Mouse (Mus musculus) megakaryocyte, embryonic 14.5 days (primary cell): Measurements from ENCODE around the gene Rassf8. TPM values are rescaled to one million over a fixed set of nuclear protein-coding genes. Genes with fewer than 3 reads are reported as not detected.

Experiments used
- H3K27me3 ChIP-seq: replicated peaks from 2 replicates; pipeline ENCODE3; 2012; ENCODE audit warnings: inconsistent platforms
- H3K36me3 ChIP-seq: replicated peaks from 2 replicates; pipeline ENCODE3; 2012; ENCODE audit warnings: low read length, inconsistent platforms, mixed read lengths
- H3K4me1 ChIP-seq: 2 replicates; pipeline ENCODE4 v1.6.1; 2012; ENCODE audit warnings: inconsistent platforms
- H3K4me3 ChIP-seq: replicated peaks from 2 replicates; pipeline ENCODE3; 2012; ENCODE audit warnings: moderate library complexity, mild to moderate bottlenecking, inconsistent platforms
- H3K9me3 ChIP-seq: 2 replicates; pipeline ENCODE4 v1.6.1; 2012; ENCODE audit warnings: inconsistent platforms
- FLI1 ChIP-seq: IDR thresholded peaks from 2 replicates; pipeline ENCODE4 v1.6.1; 2012; ENCODE audit warnings: low read length, inconsistent platforms, mixed read lengths
- GATA1 ChIP-seq: IDR thresholded peaks from 3 replicates; pipeline ENCODE4 v1.6.1; 2012; ENCODE audit warnings: mixed read lengths, low read length, inconsistent platforms, borderline replicate concordance
- polyA plus RNA-seq: library from polyadenylated mRNA; stranded (reverse); fragments of >175 nt; gene quantifications from 2 replicates; pipeline ENCODE4 v1.2.3, GENCODE M21; 2012; ENCODE audit warnings: low replicate concordance; ENCODE audit not compliant: insufficient read depth

Gene Rassf8
- polyA plus RNA-seq, 1 experiment = 0.77 TPM

DNA sequence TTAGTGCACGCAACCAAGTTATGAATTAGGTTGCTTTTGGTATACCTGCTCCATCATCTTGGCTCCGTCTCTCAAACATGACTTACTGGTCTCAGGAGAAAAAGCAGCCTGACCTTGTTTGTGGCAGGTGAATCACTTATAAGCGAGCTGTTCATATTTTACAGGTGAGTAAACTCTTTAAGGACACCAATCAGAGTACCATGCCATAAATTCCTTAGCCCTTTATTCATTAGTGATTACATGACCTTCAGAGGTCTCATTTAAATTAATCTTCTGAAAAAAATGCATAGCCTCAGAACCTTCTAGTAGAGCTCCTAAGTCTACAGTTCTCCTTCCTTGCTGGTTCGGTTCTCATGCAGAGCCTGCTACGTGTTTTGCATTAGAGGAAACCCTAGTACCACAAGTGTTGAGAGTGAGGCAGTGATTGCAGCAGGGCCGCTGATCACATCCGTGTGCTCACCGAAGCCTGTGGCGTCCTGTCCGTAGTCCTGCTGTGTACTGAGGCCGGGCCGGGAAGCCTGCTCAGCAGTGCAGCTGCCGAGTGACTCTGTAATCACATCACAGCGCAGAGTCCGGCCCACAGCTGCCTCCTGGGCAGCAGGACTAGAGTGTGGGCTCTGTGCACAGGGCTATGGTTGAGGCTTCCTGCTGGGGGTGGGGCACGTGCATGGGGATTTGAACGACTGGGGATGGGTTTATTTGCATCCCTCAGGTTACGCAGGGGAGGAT lies 23.9 kb downstream of the Rassf8 start:
- H3K27me3 ChIP-seq = peaks cover 15% of the 10 kb centered on the region
- H3K4me1 ChIP-seq = no peaks in the 10 kb centered on the region
- peak overlapping the region; percentile 5 for H3K4me3 ChIP-seq
- TF ChIP-seq GATA1 (no peak), FLI1 (no peak)
- H3K36me3 ChIP-seq = no peaks in the 10 kb centered on the region
- H3K9me3 ChIP-seq = no peaks in the 10 kb centered on the region

DNA sequence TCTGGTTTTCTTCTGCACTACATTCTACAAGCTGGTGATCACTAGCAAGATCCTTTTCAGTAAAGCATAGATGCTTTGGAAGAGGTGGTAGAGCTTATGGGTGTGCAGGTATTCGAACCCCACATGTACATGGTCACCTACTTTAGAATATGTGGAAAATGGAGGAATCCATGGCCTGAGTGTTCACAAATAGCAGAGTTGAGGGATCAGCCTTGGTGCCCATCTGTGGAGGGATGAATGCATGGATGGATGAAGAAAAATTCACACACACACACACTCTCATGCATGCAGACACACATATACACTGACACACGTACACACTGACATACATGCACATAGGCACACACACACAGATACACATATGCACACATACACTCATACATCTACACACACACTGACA lies 27.9 kb downstream of the Rassf8 start:
- no peaks in the 10 kb centered on the region for H3K4me1 ChIP-seq
- no peak for TF ChIP-seq FLI1
- no peak for TF ChIP-seq GATA1
- peak overlapping the region; percentile 34 for H3K4me3 ChIP-seq
- no peaks in the 10 kb centered on the region for H3K9me3 ChIP-seq
- no peaks in the 10 kb centered on the region for H3K36me3 ChIP-seq
- peaks cover 13% of the 10 kb centered on the region for H3K27me3 ChIP-seq

DNA sequence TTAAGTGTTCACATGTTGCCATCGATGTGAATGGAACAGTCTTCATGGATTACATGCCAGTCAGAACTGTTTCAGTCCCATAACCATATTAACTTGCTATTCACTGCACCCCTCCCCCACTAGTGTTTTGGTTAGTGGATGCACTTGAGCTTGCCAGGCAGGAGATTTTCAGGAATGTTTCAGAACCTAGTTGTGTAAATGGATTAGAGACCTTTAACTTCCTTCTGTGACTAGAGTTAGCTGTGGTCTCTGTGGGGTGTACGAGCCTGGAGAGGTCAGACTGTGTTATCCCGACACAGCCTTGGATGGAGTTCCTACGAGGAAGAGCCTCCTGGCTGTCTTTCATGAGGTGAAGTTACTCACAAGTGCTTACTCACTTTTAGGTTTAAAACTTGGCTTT lies 29.7 kb downstream of the Rassf8 start:
- Histone ChIP-seq H3K9me3 (no peaks in the 10 kb centered on the region), H3K36me3 (no peaks in the 10 kb centered on the region), H3K27me3 (peaks cover 6% of the 10 kb centered on the region), H3K4me3 (no peak overlapping the region), H3K4me1 (no peaks in the 10 kb centered on the region)
- no peak for TF ChIP-seq FLI1
- no peak for TF ChIP-seq GATA1

DNA sequence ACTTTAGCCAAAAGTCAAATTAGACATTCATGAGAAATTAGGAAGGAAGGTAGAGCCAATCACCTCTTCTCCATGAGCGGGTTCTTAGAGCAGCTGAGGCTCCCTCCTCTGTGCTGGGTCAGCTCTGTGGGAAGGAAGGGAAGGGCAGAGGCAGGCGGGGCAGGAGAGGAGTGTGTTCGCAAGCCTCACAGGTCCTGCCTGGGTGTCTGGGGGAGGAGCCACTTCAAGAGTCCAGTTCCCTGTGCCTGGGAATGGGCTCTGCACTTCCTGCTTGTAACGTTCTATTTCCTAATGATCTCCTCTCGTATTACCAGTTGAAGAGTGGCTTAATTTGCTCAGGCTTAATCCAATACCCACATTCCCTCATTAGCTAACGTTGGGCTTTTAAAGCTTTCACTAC lies 32.8 kb downstream of the Rassf8 start:
- Histone ChIP-seq H3K36me3 (no peaks in the 10 kb centered on the region), H3K27me3 (peaks cover 6% of the 10 kb centered on the region), H3K9me3 (0 out of 2 replicates have a peak, but pooled peaks cover 2% of the 10 kb centered on the region), H3K4me3 (no peak overlapping the region), H3K4me1 (no peaks in the 10 kb centered on the region)
- TF ChIP-seq FLI1 = no peak
- TF ChIP-seq GATA1 = no peak

- H3K4me1 ChIP-seq = no peaks in the 10 kb centered on the region
- no peak for TF ChIP-seq FLI1
- TF ChIP-seq GATA1 = no peak
- no peaks in the 10 kb centered on the region for H3K36me3 ChIP-seq
- H3K27me3 ChIP-seq = peaks cover 3% of the 10 kb centered on the region
- H3K9me3 ChIP-seq = 0 out of 2 replicates have a peak, but pooled peaks cover 2% of the 10 kb centered on the region
- no peak overlapping the region for H3K4me3 ChIP-seq
Measured at GRCm38 (mm10) chr6:145780180-145780802, 33.7 kb downstream of the Rassf8 start.

DNA sequence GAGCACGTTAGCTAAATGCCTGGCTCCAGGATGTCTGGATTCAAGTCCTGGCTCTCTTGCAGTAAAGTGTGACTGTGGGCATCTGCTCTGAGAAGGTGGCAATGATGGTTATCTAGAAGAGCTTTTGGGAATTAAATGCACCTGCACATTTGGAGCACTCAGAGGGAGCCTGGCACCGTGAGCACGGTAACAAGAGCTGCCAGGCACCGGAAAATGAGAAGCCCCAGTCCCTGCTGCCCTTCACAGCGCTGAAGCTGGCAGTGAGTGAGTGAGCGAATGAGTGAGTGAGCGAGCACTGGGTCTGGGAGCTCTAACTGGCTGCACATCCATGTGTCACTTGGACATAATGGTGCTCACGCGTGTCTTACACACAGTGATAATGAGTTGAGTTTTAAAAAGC lies 34.7 kb downstream of the Rassf8 start:
- Histone ChIP-seq H3K27me3 (peaks cover 3% of the 10 kb centered on the region), H3K9me3 (0 out of 2 replicates have a peak, but pooled peaks cover 2% of the 10 kb centered on the region)
- TF ChIP-seq FLI1 (no peak), GATA1 (no peak)

GRCm38 (mm10) chr6:145781966-145782365 lies 35.4 kb downstream of the Rassf8 start:
- Histone ChIP-seq H3K4me1 (no peaks in the 10 kb centered on the region), H3K4me3 (no peak overlapping the region), H3K27me3 (peaks cover 3% of the 10 kb centered on the region), H3K36me3 (no peaks in the 10 kb centered on the region), H3K9me3 (0 out of 2 replicates have a peak, but pooled peaks cover 2% of the 10 kb centered on the region)
- TF ChIP-seq FLI1 (no peak), GATA1 (no peak)

More for the DNA sequence above, 34.7 kb downstream of the Rassf8 start:
- H3K4me3 ChIP-seq = no peak overlapping the region
- H3K36me3 ChIP-seq = no peaks in the 10 kb centered on the region
- no peaks in the 10 kb centered on the region for H3K4me1 ChIP-seq

DNA sequence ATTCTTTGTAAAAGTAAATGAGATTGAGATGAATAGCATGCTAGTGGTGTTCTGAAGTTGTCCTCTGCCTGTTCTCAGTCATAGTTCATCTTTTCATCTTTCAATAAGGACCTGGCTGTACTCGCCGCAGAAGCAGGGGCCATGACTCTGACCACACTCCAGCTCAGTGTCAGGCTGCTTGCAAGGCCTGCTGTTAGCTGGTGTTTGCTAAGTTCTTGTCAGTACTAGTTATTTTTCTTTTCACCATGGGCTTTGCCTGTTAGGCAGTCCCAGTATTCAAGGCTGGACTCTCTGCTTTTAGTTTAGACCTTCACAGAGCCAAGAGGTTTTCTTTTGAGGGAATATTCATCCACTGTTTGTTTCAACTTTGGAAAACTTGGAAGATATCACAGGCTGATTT lies 40.8 kb downstream of the Rassf8 start:
- H3K36me3 ChIP-seq = no peaks in the 10 kb centered on the region
- H3K27me3 ChIP-seq = peaks cover 14% of the 10 kb centered on the region
- H3K9me3 ChIP-seq = 0 out of 2 replicates have a peak, but pooled peaks cover 2% of the 10 kb centered on the region
- H3K4me3 ChIP-seq = no peak overlapping the region
- H3K4me1 ChIP-seq = peaks cover 3% of the 10 kb centered on the region; the same call in 1 of the 2 replicates
- TF ChIP-seq GATA1 = no peak
- TF ChIP-seq FLI1 = no peak

DNA sequence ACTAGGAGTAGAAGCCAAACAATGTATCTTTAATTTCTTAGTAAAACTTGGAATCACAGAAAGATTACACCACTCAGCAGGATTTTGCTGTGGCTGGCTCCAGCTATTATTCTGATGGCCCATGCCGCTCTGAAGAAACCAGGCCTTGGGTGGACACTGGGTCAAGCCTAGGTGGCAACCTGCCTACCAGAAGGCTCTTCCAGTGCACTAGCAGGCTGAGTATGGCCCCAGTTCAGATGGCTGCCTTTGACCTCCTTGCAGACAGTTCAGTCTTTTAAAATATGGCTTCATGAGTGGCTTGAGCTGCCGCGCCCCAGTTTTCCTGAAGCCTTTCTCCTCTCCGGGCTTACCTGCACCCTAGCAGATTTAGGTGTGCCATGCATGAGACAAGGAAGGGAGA lies 43.2 kb downstream of the Rassf8 start:
- Histone ChIP-seq H3K27me3 (peaks cover 15% of the 10 kb centered on the region), H3K4me3 (no peak overlapping the region), H3K9me3 (peaks cover 1% of the 10 kb centered on the region), H3K4me1 (peaks cover 10% of the 10 kb centered on the region; the same call in 1 of the 2 replicates), H3K36me3 (no peaks in the 10 kb centered on the region)
- TF ChIP-seq GATA1 (no peak), FLI1 (no peak)

GRCm38 (mm10) chr6:145792373-145792772 lies 45.8 kb downstream of the Rassf8 start:
- Histone ChIP-seq H3K27me3 (peaks cover 19% of the 10 kb centered on the region), H3K4me1 (peaks cover 10% of the 10 kb centered on the region; the same call in 1 of the 2 replicates), H3K9me3 (peaks cover 6% of the 10 kb centered on the region), H3K4me3 (no peak overlapping the region), H3K36me3 (no peaks in the 10 kb centered on the region)
- TF ChIP-seq GATA1 (no peak), FLI1 (no peak)
